Mouse (Mus musculus) right cerebral cortex, postnatal 36 days (tissue): ENCODE data around the gene Apol6.
"Not testable (repeated sequence)": the region's sequence is repeated elsewhere in the genome, so short reads cannot be mapped to it uniquely, and the experiment has no call there.

Experiments
- DNase-seq, 2 experiments: peaks; one replicate each; pipeline ENCODE4 v3.0.0; 2022; ENCODE audit warnings: low spot score in 2 of 2, mixed read lengths in 1 of 2

Apol6 gene

DNA sequence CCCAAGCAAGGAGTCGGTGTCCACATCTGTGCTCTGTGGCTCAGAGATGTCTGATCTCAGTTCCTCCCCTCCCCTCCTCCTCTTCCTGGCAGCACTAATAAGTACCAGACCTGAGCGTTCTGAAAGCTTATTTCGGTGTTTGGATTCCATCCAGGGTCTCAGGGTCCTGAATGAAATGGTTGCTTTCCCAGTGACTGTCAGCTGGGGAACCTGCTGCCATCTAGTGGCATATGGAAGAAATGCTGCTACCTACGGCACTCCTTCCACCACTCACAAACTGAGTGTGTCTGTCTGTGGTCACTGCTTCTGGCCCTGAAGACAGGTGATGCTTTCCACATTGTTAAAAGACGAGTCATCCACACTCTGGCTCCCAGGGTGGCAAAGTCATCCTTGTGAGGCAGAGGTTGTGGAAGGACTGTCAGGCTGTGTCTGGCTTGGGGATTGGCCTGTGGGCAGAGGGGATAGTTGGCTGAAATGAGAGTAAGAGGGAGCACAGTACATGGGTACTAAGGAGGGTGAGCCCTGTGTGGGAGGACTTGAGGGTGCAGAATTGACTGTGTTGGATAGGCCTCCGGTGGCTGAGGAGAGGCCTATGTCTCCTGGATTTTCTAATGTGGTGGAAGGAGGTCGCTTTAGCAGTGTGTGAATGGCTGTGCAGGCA is 15.1 kb upstream of the Apol6 start:
- peak in 1 of 2 experiments; percentile 30 for DNase-seq

DNA sequence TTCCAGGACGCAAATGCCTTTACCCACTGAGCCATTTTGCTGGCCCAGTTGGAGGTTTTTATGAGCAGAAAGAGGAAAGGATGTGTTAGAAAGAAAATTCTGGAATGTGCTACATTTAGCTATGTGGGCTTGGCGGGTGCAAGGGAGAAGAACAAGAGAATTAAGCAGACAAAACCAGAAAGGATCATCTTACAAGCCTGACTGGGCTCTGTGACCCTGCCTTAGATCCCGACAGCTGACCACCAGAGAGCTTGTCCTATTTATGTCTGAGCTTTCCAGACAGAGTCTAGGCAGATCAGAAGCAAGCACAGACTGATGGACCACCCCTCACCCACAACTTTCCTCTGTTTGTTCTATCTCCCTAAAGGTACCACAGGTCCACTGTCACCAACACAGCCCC is 13.3 kb upstream of the Apol6 start:
- no peak for DNase-seq

DNA sequence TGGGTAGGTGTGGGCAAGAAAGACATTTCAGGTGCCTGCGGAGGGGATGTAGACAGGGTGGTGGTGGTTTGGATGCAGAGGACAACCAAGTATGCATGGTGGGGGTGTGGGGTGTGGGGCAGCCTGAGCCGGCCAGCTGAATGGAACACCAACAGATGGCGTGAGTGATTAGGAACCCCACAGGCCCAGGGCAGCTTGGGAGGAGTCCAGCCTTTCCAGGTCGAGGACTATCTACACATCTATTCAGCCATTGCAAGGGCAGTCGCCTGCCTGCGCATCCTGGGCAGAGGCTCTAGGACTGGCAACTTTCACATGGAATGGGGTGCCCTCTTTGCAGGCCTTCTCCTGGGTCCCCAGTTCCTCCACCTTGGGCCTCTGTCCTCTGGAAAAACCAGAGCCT is 10.0 kb upstream of the Apol6 start:
- no peak for DNase-seq

DNA sequence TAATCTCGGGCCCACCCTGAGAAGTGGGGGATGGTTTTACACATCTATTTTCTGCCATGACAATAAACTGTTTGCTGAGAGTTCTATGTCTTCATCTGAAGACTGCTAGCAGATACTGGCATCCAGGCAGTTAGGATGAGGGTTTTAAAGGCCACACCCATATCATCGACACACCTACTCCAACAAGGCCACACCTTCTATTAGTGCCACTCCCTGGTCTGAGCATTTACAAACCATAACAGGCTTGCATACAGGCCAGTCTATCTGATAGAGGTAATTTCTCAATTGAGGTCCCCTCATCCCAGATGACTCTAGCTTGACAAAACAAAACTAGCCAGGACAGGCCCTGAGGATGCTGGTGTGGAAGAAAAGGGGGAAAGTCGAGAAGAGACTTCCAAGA is 8.9 kb upstream of the Apol6 start:
- DNase-seq, result no peak

DNA sequence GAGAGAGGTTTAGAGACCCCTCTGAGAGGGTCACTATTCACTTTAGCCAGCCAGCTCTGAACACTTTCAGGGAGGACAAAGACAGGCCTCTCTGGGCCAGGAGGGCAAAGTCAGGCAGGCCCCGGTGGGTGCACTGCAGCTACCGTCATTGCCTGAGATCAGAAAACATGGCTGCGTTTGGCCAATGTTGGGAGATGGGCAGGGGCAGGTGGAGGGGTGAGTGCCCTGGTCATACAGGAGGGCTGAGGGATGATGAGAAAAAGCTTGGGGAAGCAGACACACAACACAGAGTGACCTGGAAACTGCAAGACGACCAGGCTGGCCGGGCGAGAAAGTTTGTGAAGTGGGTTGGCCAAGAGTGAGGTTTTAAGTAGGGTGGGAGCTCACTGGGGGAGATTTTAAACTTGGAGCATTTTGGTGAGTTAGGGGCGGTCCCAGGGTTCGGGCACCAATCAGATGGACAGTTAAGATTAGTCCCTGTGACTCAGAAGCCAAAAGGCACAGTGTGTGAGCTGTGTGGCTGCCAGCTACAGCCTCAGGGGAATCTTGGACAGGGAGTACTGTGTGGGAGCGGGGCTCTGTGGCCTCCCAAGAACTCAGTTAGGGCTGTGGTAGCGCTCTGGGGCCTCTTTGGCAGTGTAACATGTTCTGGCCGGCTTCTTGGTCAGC is 8.1 kb upstream of the Apol6 start:
- DNase-seq, result no peak

DNA sequence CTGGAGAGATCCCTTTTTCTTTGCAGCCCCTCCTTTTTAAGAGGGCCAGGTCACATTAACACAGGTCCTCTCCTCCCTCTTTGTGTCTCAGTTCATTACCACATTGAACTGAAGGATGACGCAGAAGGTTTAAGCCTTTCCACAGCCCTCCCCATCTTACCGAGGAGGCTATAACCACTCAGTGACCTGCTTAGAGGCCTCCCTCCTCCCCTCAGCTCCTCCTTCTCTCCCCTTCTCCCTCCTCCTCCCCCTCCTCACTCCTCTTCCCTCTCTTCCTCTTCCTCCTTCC is 7.6 kb upstream of the Apol6 start:
- no peak for DNase-seq

DNA sequence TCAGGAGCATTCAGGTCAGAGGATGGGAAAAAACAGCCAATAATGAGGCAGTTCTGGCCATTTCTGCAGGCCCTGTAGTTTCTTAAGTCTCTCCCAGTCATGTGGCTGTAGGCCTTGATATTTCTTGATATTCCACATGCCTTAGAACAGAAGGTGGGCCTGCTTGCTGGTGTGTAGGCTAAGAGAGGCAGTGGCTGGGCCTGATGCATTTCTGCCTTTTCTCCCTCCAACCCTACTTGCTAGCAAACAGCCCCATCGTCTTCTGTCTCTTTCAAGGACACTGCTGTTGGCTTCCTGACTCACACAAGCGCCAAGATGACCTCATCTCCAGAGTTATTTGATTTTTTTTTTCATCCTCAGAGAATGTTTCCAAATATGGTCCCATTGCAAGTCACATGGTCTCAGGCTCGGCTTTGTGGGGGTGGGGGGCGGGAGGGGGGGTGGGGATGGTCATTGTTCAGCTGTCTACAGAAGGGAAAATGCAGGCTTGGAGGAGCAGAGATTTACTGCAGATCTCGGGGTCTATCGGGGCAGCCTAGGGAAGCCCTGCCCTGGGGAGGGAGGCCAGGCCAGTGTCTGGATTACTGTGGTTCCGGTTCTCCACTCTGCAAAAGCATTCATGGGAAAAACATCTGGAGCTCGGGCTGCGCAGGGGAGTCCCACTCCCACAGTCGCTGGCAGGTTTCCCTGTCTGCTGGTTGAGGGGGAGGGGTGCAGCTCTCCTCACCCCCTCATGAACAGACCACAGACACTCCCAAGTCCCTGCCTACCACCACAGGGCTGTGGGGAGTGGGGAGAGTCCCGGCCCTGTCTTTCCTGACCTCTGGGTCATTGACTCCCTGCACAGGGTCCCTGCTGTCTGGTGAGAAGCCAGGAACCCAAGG is 7.0 kb upstream of the Apol6 start:
- DNase-seq, result no peak

DNA sequence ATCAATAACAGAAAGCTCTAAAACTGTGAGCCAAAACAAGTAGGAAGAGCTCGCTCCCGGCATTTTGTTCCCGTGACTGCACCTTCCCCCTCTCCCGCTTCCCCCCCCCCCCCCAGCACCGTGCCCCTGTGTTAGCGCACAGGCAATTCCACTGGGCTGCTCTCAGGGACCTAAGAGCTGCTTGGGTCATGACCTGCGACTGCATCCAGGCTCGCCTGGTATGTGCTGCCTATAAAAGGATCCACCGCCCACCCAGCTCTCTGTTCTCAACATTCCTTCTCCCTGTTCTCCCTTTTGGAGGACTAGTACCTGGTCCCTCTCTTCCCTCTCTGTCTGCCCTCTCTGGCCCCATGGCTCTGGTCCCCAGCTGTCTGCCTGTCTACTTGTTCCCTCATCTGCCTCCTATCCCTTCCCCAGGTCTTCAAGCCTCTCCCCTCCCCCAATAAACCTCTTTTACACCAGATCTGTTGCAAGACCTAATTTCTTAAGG is 5.3 kb upstream of the Apol6 start:
- DNase-seq, result no peak

DNA sequence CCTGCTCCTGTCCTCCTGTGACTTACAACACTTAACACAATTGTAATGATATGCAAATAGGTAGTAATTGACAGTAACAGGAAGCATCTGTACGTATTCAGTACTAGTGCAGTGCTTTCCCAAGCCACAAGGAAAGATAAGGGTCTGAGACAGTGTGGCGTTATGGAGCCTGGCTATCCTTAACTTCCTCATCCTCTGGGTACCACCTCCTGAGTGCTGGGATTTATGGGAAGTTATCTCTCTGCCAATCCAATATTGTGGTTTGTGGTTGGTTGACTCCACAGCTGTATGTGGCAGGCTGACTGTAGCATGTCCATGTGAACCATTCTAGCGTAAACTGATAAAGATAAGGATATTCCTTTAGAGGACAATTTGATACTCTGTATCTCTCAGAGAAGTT is 3.7 kb upstream of the Apol6 start:
- no peak for DNase-seq

DNA sequence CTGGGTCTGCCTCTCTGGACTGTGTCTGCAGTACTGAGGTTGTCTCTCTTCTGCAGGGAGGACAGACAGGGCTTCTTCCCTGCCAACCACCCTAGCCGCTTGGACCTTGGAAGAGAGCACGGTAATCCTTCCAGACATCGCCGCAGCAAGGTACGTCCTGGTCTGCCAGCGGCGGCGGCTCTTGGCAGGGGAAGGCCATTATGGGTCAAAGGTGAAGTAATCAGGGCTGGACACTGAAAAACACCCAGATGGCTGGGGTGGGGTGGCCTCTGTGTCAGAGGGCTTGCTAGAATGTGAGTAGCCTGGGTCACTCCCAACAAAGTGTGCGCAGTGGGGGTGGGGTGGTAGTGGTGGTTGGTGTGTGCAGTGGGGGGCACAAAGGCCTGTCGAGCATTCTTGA is 1.1 kb downstream of the Apol6 start:
- DNase-seq, result no peak

DNA sequence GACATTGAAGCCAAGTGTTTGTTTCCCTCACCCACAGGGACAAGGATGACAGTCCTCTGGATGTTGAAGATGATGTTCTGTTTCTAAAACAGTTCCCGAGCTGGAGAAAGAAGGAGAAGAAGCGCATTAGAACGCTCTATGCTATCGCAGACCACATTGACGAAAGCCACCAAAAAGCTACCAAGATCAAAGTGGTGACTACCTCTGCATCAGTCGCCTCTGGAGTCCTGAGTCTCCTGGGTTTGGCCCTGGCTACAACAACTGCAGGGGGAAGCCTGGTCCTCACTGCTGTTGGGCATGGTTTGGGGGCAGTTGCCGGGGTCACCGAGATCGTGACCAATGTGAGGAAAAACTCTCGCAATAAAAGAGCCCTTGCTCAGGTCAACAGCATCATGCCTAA is 6.0 kb downstream of the Apol6 start, which contains the start of gene Mb:
Gene Mb (minus strand): TSS at position 101 of the 400 bp plus-strand sequence.
- no peak for DNase-seq

DNA sequence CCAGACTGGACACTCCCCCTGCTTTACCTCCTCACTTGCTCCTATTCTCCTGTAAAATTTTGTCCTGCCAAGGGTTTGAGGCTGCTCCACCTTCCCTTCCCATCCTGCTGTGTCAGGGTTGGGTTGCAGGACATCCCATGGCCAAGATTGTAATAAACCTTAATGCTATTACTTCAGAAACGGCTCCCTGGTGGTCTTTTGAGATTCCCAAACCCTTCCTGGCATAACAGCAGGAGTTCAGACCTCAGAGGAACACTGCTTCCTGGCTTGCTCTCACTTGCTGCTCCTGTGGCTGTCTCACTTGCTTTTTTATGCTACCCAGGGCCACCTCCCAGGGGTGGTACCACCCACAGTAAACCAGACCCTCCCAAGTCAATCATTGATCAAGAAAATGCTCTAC is 7.6 kb downstream of the Apol6 start:
- DNase-seq, result no peak

DNA sequence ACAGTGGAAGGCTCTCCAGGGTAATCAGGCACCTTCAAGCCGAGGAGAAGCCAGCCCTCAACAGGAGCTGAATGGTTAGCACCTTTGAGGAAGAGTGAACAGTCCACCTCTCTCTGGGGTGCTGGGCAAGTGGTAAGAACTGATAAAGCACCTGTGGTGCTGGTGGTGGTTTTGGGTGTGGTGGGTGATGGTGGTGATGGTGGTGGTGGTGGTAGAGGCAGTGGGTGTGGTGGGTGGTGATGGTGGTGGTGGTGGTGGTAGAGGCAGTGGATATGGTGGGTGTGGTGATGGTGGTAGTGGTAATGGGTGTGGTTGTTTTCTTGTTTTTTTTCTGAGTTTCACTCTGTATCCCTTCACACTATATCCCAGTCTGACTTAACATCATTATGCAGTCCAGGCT is 8.5 kb downstream of the Apol6 start:
- no peak for DNase-seq

DNA sequence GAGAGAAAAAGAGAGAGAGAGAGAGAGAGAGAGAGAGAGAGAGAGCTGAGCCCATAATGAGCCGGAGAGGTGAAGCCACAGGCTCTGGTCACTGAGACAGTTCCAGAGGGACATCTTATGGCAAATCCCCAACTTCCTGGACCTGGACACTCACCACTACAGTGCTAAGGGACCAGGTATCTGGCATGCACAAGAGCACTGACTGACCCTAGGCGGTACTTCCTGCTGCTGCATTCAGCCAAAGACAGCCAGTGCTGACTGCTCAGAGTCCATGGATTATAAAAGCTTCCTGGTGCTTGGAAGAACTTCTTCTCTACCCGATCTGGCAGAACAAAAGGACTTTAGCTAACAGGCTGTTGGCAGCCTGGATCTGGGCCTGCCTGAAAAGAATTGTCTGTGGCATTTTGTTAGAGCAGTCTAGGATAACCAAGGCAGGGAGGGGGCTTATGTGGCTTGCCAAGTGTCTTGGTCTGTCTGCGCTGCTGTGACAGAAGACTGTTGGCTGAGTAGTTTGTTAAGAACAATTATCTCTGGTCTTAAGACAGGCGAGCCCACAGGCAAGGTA is 10.2 kb downstream of the Apol6 start:
- no peak for DNase-seq

DNA sequence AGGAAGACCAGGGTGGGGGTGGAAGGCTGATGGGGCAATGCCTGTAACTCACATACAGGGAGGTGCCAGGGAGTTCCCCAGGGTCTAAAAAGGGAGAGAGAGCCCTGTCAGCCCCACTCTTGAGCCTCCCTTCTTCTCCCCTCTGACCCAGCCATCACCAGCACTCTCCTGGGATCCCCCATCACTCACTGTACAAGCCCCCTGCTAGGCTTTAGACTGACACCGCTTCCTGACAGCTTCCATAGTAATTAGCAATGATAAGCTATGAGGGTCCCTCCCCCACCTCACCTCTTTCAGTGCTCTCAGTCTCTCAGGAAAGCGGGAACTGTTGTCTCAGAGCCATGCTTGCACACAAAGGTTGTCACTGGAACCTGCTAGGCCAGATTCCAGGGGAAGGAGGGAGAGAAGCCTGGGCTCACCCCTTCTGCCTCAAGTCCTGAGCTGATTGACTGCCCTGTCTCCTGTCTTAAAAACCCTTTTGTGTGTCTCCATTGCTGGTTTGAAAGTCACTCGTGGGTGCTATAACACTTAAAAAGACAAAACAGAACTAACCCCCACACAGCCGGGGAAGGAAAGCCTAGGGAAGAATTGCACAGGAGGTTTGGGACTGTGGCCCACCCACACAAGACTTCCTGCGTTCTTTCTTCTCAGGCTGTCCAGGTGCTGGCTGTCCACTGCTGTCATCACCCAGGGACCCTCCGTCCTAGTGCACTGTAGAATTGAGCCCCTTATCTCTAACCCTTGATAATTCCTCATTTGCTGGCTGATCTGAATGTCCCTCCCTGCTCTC is 11.7 kb downstream of the Apol6 start:
- DNase-seq, result no peak

DNA sequence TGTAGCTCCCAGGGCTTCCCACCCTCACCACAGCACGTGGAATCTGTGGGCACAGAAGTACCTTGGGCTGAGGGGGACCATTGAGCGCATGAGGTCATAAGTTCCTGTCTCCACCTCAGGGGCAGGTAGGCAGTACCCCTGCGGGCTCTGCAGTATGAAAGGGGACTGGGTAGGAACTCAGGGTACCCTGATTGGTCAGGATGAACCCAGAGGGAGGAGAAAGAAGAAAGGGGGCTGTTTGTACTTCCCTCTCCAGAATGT is 12.2 kb downstream of the Apol6 start:
- DNase-seq, result no peak

DNA sequence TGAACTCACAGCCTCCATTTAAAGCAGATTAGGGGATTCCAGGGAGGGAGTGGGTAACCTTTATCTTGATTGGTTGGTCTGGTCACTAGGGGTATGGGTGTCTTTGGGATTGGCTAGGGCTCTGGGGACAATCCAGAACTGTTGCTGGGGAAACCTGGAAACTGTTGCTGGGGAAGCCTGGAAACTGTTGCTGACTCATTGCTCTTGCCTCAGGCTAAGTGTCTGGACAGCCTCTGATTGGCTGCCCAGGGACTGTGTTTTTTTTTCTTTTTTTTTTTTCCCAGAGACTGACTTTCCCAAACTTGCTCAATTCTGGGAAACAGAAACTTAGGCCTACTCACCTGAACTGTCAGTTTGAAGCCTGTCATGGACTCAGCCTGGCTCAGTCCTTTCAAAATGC is 14.0 kb downstream of the Apol6 start:
- no peak for DNase-seq

DNA sequence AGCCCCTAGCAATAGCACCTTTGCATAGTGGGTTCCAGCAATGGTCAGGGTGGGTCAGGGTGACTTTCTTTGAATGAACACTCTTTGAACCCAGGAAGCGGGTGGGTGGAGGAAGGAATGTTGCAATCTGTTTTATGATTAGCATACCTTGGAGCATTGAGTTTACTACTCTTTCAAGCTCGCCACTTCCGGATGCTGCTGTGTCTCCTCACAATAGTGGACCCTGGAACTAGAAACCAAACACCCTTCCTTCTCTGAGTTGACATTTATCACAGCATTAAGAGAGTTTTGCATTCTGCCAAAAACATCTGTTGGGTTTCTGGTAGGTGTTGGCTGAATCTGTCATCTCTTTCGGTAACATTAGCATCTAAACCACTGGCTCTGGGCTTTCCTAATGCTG is 14.9 kb downstream of the Apol6 start:
- DNase-seq, result not testable (repeated sequence)

DNA sequence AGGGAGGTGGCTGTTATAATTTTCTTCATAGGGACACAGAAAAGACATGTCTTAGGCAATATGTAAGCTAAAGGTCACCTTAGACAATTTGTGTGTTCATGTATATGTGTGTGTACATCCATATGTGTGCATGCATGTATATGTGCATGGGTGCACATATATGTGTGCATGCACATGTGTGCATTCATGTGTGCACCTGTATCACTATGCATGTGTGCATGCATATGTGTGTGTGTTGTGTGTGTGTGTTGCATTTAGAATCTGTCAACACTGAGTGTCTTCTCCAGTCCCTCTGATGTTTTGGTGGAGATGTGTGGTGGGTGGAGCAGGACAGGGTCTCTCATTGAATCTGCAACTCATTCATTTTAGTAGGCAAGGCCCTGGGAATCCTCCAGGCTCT is 18.2 kb downstream of the Apol6 start:
- no peak for DNase-seq

DNA sequence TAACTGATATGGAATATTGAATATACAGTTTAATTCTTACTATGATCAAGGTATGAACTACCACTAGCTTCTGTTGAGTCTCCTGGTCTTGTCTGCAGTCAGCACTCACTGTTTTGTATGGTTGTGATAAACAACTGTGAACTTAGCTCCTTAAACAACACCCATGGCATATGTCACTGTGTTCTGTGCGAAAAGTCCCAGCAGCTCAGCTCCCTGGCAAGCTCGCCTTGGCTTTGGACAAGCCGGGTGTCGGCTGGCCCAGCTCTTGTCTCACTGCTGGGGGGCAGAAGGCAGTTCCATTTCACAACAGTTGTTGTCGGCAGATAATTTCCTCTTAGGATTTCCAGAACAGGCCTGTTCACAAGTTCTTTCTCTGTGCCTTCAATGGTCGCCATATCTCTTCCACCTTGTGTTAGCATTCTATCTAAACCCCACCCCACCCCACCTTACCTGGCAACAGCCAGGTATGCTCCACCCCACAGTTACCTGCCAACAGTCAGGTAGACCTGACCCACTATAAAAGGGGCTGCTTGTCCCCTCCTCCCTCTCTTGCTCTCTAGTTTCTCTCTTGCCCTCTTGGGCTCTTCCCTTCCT is 20.8 kb downstream of the Apol6 start:
- no peak for DNase-seq

DNA sequence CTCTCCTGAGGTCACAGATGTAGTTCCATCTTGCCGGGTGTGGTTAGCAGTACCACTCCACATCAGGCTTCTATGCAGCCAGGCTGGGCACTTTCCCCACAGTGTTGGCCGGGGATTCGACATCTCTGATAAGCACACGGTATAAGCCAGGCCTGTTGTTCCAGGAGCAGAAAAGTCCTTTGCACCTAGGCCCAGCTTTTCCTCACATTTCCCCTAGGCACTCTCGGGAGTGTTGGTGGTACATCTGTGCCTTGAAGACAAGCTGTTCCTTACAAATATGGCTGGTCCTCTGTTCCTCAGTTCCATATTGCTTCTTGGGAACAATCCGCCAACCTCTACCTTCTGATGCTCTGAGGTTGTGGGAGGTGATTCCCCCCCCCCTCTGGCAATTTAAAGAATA is 21.7 kb downstream of the Apol6 start:
- peak in 1 of 2 experiments; percentile 49 for DNase-seq

DNA sequence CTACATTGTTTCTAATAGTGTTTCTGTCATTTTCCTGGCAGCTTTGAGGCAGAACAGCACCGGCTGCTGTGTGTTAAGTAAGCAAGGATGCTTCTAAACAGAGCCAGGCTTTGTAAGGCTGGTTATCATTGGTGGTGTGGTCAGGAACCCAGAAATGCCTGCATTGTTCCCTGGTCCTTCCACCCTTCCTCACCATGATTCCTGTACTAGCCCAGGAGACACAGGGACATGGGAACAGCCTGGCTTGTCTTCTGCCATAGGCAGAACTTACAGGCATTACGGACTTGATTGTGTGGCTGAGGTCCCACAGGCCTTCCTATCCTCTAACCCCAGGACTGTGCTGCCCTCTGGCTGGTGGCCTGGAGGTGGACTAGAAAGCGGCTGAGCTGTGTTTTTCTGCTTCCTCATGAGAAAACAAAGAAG is 23.9 kb downstream of the Apol6 start:
- DNase-seq, result no peak
